Mouse (Mus musculus): Measurements from ENCODE around the gene Synj2. TPM values are rescaled to one million over a fixed set of nuclear protein-coding genes. Genes with fewer than 3 reads are reported as not detected.

Synj2 gene
- polyA plus RNA-seq, 1 experiment, result 7.6 TPM

- Histone ChIP-seq H3K9ac (ENCODE audit: low read depth, poor library complexity, severe bottlenecking) (no peak overlapping the region), H3K36me3 (ENCODE audit: control insufficient read depth, insufficient read depth, low read length, poor library complexity, severe bottlenecking) (no peaks in the 10 kb centered on the region), H3K4me3 (ENCODE audit: low read depth, low read length) (no peak overlapping the region), H3K27me3 (ENCODE audit: control insufficient read depth, insufficient read depth, low read length, poor library complexity, severe bottlenecking) (no peaks in the 10 kb centered on the region), H3K27ac (ENCODE audit: insufficient read depth, low read length) (no peak overlapping the region), H3K4me1 (ENCODE audit: control insufficient read depth, insufficient read depth, low read length) (no peaks in the 10 kb centered on the region), H3K9me3 (replicated peaks; ENCODE audit: control insufficient read depth, insufficient read depth, low read length, poor library complexity, severe bottlenecking) (no peaks in the 10 kb centered on the region)
- TF ChIP-seq EP300 (IDR thresholded peaks at IDR 0.05; ENCODE audit: insufficient read depth, low read depth, low read length), result no peak
- TF ChIP-seq CTCF (IDR thresholded peaks at IDR 0.05; ENCODE audit: low read depth, low read length), result no peak
- no peak for TF ChIP-seq POLR2A (IDR thresholded peaks at IDR 0.05; ENCODE audit: insufficient read depth, low read length)
Observed at GRCm38 (mm10) chr17:6025831-6026230, 84.8 kb downstream of the Synj2 start.

GRCm38 (mm10) chr17:6035661-6036060 is 94.6 kb downstream of the Synj2 start:
- no peaks in the 10 kb centered on the region for H3K9me3 ChIP-seq (replicated peaks; ENCODE audit: control insufficient read depth, insufficient read depth, low read length, poor library complexity, severe bottlenecking)
- H3K4me1 ChIP-seq (ENCODE audit: control insufficient read depth, insufficient read depth, low read length), result no peaks in the 10 kb centered on the region
- TF ChIP-seq EP300 (IDR thresholded peaks at IDR 0.05; ENCODE audit: insufficient read depth, low read depth, low read length), result no peak
- TF ChIP-seq CTCF (IDR thresholded peaks at IDR 0.05; ENCODE audit: low read depth, low read length), result no peak
- TF ChIP-seq POLR2A (IDR thresholded peaks at IDR 0.05; ENCODE audit: insufficient read depth, low read length), result no peak
- no peak overlapping the region for H3K27ac ChIP-seq (ENCODE audit: insufficient read depth, low read length)
- H3K36me3 ChIP-seq (ENCODE audit: control insufficient read depth, insufficient read depth, low read length, poor library complexity, severe bottlenecking), result no peaks in the 10 kb centered on the region
- H3K9ac ChIP-seq (ENCODE audit: low read depth, poor library complexity, severe bottlenecking), result no peak overlapping the region
- no peaks in the 10 kb centered on the region for H3K27me3 ChIP-seq (ENCODE audit: control insufficient read depth, insufficient read depth, low read length, poor library complexity, severe bottlenecking)
- H3K4me3 ChIP-seq (ENCODE audit: low read depth, low read length), result no peak overlapping the region

GRCm38 (mm10) chr17:6036458-6036857 is 95.4 kb downstream of the Synj2 start:
- TF ChIP-seq POLR2A (IDR thresholded peaks at IDR 0.05; ENCODE audit: insufficient read depth, low read length) (no peak), CTCF (IDR thresholded peaks at IDR 0.05; ENCODE audit: low read depth, low read length) (no peak), EP300 (IDR thresholded peaks at IDR 0.05; ENCODE audit: insufficient read depth, low read depth, low read length) (no peak)
- Histone ChIP-seq H3K36me3 (ENCODE audit: control insufficient read depth, insufficient read depth, low read length, poor library complexity, severe bottlenecking) (no peaks in the 10 kb centered on the region), H3K27me3 (ENCODE audit: control insufficient read depth, insufficient read depth, low read length, poor library complexity, severe bottlenecking) (no peaks in the 10 kb centered on the region), H3K4me3 (ENCODE audit: low read depth, low read length) (no peak overlapping the region), H3K4me1 (ENCODE audit: control insufficient read depth, insufficient read depth, low read length) (no peaks in the 10 kb centered on the region), H3K27ac (ENCODE audit: insufficient read depth, low read length) (no peak overlapping the region), H3K9ac (ENCODE audit: low read depth, poor library complexity, severe bottlenecking) (no peak overlapping the region), H3K9me3 (replicated peaks; ENCODE audit: control insufficient read depth, insufficient read depth, low read length, poor library complexity, severe bottlenecking) (no peaks in the 10 kb centered on the region)

- H3K36me3 ChIP-seq (ENCODE audit: control insufficient read depth, insufficient read depth, low read length, poor library complexity, severe bottlenecking), result no peaks in the 10 kb centered on the region
- H3K9ac ChIP-seq (ENCODE audit: low read depth, poor library complexity, severe bottlenecking), result no peak overlapping the region
- no peaks in the 10 kb centered on the region for H3K4me1 ChIP-seq (ENCODE audit: control insufficient read depth, insufficient read depth, low read length)
- no peaks in the 10 kb centered on the region for H3K9me3 ChIP-seq (replicated peaks; ENCODE audit: control insufficient read depth, insufficient read depth, low read length, poor library complexity, severe bottlenecking)
- TF ChIP-seq POLR2A (IDR thresholded peaks at IDR 0.05; ENCODE audit: insufficient read depth, low read length) (no peak), EP300 (IDR thresholded peaks at IDR 0.05; ENCODE audit: insufficient read depth, low read depth, low read length) (no peak), CTCF (IDR thresholded peaks at IDR 0.05; ENCODE audit: low read depth, low read length) (no peak)
- H3K27ac ChIP-seq (ENCODE audit: insufficient read depth, low read length), result no peak overlapping the region
- no peak overlapping the region for H3K4me3 ChIP-seq (ENCODE audit: low read depth, low read length)
- no peaks in the 10 kb centered on the region for H3K27me3 ChIP-seq (ENCODE audit: control insufficient read depth, insufficient read depth, low read length, poor library complexity, severe bottlenecking)
Observed at GRCm38 (mm10) chr17:6036872-6037271, 95.8 kb downstream of the Synj2 start.

GRCm38 (mm10) chr17:6037507-6037906 is 96.4 kb downstream of the Synj2 start:
- no peaks in the 10 kb centered on the region for H3K4me1 ChIP-seq (ENCODE audit: control insufficient read depth, insufficient read depth, low read length)
- H3K27ac ChIP-seq (ENCODE audit: insufficient read depth, low read length), result no peak overlapping the region
- no peaks in the 10 kb centered on the region for H3K9me3 ChIP-seq (replicated peaks; ENCODE audit: control insufficient read depth, insufficient read depth, low read length, poor library complexity, severe bottlenecking)
- H3K27me3 ChIP-seq (ENCODE audit: control insufficient read depth, insufficient read depth, low read length, poor library complexity, severe bottlenecking), result no peaks in the 10 kb centered on the region
- no peak overlapping the region for H3K9ac ChIP-seq (ENCODE audit: low read depth, poor library complexity, severe bottlenecking)
- H3K4me3 ChIP-seq (ENCODE audit: low read depth, low read length), result no peak overlapping the region
- no peaks in the 10 kb centered on the region for H3K36me3 ChIP-seq (ENCODE audit: control insufficient read depth, insufficient read depth, low read length, poor library complexity, severe bottlenecking)
- TF ChIP-seq EP300 (IDR thresholded peaks at IDR 0.05; ENCODE audit: insufficient read depth, low read depth, low read length) (no peak), CTCF (IDR thresholded peaks at IDR 0.05; ENCODE audit: low read depth, low read length) (no peak), POLR2A (IDR thresholded peaks at IDR 0.05; ENCODE audit: insufficient read depth, low read length) (no peak)

GRCm38 (mm10) chr17:6052801-6053200 is 111.7 kb downstream of the Synj2 start:
- Histone ChIP-seq H3K9me3 (replicated peaks; ENCODE audit: control insufficient read depth, insufficient read depth, low read length, poor library complexity, severe bottlenecking) (no peaks in the 10 kb centered on the region), H3K27ac (ENCODE audit: insufficient read depth, low read length) (no peak overlapping the region), H3K4me3 (ENCODE audit: low read depth, low read length) (no peak overlapping the region), H3K36me3 (ENCODE audit: control insufficient read depth, insufficient read depth, low read length, poor library complexity, severe bottlenecking) (peaks cover 7% of the 10 kb centered on the region; the same call in 1 of the 2 replicates), H3K27me3 (ENCODE audit: control insufficient read depth, insufficient read depth, low read length, poor library complexity, severe bottlenecking) (no peaks in the 10 kb centered on the region), H3K4me1 (ENCODE audit: control insufficient read depth, insufficient read depth, low read length) (no peaks in the 10 kb centered on the region), H3K9ac (ENCODE audit: low read depth, poor library complexity, severe bottlenecking) (no peak overlapping the region)
- TF ChIP-seq CTCF (IDR thresholded peaks at IDR 0.05; ENCODE audit: low read depth, low read length) (no peak), EP300 (IDR thresholded peaks at IDR 0.05; ENCODE audit: insufficient read depth, low read depth, low read length) (no peak), POLR2A (IDR thresholded peaks at IDR 0.05; ENCODE audit: insufficient read depth, low read length) (no peak)
